Mouse (Mus musculus): ENCODE results near the gene Zbtb34.

The Zbtb34 gene

GRCm38 (mm10) chr2:33401217-33401616, 29.9 kb downstream of the Zbtb34 start:
- peak; percentile 25 for DNase-seq (ENCODE audit: low spot score)

GRCm38 (mm10) chr2:33400541-33400940, 30.6 kb downstream of the Zbtb34 start:
- no peak for DNase-seq (ENCODE audit: low spot score)

GRCm38 (mm10) chr2:33399091-33399490, 32.0 kb downstream of the Zbtb34 start:
- no peak for DNase-seq (ENCODE audit: low spot score)

GRCm38 (mm10) chr2:33397036-33397435, 34.1 kb downstream of the Zbtb34 start:
- DNase-seq (ENCODE audit: low spot score), result peak; percentile 27

GRCm38 (mm10) chr2:33395053-33395452, 36.1 kb downstream of the Zbtb34 start:
- no peak for DNase-seq (ENCODE audit: low spot score)

- DNase-seq (ENCODE audit: low spot score), result no peak
These were observed 37.0 kb downstream of the Zbtb34 start for GRCm38 (mm10) chr2:33393951-33394635.

- no peak for DNase-seq (ENCODE audit: low spot score)
These were observed 38.1 kb downstream of the Zbtb34 start for GRCm38 (mm10) chr2:33393021-33393420.

- DNase-seq (ENCODE audit: low spot score), result no peak
These were observed 59.3 kb downstream of the Zbtb34 start for GRCm38 (mm10) chr2:33371648-33372408.

GRCm38 (mm10) chr2:33370777-33371647, 60.1 kb downstream of the Zbtb34 start, which contains the start of gene Ralgps1:
TSS of gene Ralgps1 (minus strand) at chr2:33371486.
- DNase-seq (ENCODE audit: low spot score), result peak; percentile 92

GRCm38 (mm10) chr2:33370276-33370776, 60.8 kb downstream of the Zbtb34 start:
- DNase-seq (ENCODE audit: low spot score), result no peak

- no peak for DNase-seq (ENCODE audit: low spot score)
These were observed 61.7 kb downstream of the Zbtb34 start for GRCm38 (mm10) chr2:33369453-33369852.

- DNase-seq (ENCODE audit: low spot score), result no peak
These were observed 62.6 kb downstream of the Zbtb34 start for GRCm38 (mm10) chr2:33368486-33368885.

GRCm38 (mm10) chr2:33365703-33366471, 65.2 kb downstream of the Zbtb34 start:
- no peak for DNase-seq (ENCODE audit: low spot score)

GRCm38 (mm10) chr2:33364656-33365055, 66.5 kb downstream of the Zbtb34 start:
- DNase-seq (ENCODE audit: low spot score), result no peak

GRCm38 (mm10) chr2:33363890-33364289, 67.2 kb downstream of the Zbtb34 start:
- no peak for DNase-seq (ENCODE audit: low spot score)

- DNase-seq (ENCODE audit: low spot score), result no peak
These were observed 69.9 kb downstream of the Zbtb34 start for GRCm38 (mm10) chr2:33361139-33361716.

GRCm38 (mm10) chr2:33360564-33360963, 70.6 kb downstream of the Zbtb34 start:
- DNase-seq (ENCODE audit: low spot score), result no peak

- no peak for DNase-seq (ENCODE audit: low spot score)
These were observed 71.9 kb downstream of the Zbtb34 start for GRCm38 (mm10) chr2:33359184-33359583.

- DNase-seq (ENCODE audit: low spot score), result no peak
These were observed 73.8 kb downstream of the Zbtb34 start for GRCm38 (mm10) chr2:33357250-33357838.

Measured in urinary bladder, postnatal 25 days (tissue).